Mouse (Mus musculus): ENCODE measurements at regions not wholly inside any gene's neighbourhood (a gene's known extent, or its start where the extent isn't known, plus 50 kb on each side); places are given as distances from the start of the nearest gene placed in this dataset.

DNA sequence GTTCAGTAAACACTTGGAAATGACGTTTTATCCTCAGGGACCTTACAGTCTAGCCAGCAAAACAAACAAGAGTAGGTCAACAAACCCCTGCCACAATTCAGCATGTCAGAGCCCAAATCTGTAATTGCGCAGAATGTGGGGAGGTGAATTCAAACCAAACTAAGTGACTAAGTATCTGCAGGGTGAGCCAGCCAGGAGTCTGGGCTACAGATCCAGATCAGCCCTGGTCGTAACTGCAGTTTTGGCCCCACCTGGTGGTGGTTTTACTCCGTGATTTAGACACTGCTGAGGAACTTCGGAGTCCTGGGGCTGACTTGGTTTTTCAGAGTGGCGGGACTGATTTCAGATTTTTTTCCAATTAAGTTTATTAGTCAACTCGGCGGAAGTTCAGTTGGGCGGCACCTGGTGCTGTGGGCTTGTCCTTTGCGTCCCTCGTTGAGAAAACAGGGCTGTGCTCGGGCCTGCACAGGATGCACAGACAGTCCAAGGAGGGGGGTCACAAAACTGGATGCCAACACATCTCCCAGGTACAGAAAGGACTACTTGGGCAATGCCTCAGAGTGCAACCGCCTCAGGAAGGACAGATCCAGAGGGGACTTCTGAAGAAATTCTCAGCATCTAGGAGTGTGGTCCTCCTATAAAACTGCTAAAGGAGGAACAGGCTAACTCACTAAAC is 107.6 kb upstream of the 1700066M21Rik start:
- DNase-seq (ENCODE audit: low read depth): no peak

DNA sequence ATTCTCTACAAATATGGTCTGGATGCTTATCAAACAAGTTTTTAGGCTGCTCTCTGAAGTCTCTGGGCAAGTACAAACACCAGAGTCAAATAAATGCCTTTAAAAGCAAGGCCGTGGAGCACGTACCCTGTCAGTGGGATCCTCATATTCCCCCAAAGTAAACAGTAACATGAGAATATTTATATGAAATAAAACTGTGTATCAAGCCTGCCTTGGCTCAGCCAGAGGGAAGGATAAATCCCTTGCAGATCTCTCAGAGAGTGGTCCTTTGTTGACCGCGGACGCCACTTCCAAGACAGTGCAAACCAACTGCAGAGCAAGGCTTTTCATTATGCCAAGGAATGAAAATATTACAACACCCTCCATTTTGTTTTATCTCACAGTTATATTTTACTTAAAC is 104.8 kb upstream of the 1700066M21Rik start:
- DNase-seq (ENCODE audit: low read depth): no peak

DNA sequence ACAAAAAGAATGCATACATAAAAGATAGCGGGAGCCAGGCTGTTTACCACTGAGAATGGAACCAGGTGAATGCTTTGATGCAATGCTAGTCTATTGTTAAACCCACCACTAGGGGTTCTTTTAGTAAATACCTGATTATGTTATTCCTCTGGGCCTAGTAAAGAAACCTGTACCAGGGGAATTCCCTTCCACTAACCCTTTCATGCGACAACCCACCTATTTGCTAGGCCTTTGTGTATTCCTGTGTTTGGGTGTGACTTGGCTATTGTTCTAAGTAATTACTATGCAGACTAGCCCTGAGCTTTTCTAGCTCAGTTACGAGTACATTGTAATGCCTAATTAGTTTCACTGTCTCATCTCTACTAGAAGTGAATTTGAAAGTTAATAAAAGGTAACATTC is 95.9 kb upstream of the 1700066M21Rik start:
- no peak for DNase-seq (ENCODE audit: low read depth)

DNA sequence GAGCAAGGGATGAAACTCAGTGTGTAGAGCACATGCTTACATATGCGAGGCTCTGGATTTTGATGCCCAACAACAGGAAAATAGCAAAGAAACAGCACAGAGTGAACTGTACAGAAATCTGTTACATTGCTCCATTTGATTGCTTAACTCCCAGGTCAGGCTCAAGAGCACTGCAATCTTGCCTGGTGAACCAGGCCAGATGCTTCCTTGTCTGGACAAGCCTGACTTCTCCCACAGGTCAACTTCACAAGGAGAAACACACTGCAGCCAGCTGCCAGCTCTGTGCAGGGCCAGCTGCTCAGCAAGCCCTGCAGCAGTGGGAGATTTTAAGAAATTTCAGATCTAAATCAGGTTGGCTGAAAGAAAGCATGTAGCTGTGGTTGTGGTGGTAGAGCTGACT is 81.2 kb upstream of the 1700066M21Rik start:
- no peak for DNase-seq (ENCODE audit: low read depth)

DNA sequence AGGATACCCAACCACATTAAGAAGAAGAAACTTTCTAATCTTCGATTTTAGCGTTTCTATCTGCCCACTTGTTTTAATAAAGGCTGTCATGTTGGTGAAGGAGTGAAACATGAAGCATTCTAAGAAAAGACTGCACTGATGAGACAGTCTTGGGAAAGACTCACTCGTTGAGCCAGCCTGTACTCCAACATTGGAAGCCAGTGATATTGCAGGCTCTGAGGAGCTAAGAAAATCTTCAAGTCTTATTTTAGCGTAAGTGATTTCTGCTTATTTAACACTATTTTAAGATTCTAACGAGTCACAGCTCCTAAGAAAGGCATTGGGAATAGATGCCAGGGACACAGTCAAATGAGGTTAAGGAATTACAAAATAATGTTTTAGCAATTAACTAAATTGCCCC is 78.9 kb upstream of the 1700066M21Rik start:
- no peak for DNase-seq (ENCODE audit: low read depth)

DNA sequence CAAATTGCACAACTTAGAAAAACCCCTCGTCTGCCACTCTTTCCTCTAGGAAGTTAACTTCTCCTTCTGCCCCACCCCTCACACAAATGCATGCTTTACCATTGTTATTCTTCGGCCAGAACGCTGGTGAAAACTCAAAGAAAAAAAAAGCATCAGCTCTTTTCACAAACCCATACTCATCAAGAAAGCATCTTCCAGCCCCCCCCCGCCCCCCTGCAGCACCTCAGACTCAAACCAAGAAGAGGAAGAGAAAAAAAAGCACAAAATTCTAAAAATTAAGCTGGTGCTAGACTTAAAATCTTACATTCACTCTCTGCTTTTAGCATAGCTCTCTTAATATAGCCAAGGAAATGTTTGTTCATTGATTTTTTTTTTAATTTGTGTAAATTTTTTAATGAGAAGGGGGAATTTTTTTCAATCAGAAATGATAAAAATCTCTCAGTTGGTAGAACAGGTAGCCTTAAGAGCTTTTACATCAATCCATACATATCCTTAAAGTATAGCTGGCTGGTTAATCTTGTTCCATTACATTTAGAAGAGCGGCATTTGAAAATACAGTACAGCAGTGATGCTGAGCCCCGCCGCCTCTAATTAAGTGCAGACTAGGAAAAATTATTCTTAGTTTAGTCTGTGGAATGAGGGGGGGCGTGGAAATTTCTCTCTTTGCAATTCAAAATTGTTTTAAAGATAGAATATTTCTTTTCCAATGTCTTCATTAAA is 76.0 kb upstream of the 1700066M21Rik start:
- DNase-seq (ENCODE audit: low read depth): no peak

DNA sequence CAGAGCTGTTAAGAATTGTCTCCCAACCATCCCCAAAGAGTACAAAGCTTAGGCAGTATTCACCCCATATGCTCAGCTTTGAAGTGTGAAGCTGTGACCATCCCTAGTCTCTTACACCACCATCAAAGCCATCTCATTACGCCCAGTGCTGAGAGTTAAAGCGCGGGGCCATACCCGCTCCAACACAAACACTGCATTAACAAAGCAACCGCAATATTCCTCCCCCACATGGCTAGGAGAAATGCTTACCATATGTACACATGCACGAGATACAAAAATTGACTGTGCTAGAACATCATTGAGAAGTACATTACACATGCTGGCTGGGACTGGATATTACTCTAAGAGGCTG is 75.5 kb upstream of the 1700066M21Rik start:
- DNase-seq (ENCODE audit: low read depth): no peak

DNA sequence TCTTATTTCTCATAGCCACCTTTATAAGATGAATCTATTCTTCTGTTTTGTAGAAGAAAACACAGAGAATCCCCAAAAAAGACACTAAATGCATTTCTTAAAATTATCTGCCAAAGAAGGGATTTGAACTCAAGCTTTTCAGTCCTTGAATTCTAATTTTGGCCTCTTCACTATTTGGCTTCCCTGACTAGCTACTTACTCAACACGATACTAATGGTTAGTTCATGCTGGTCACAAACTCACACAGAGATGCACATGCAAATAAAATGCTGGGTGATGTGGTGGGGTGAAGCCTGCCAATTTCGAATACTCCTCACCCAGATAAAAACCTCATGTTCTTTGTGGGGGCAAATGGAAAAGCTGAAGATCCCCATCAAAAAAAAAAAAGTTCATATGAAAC is 72.7 kb upstream of the 1700066M21Rik start:
- DNase-seq (ENCODE audit: low read depth): no peak

DNA sequence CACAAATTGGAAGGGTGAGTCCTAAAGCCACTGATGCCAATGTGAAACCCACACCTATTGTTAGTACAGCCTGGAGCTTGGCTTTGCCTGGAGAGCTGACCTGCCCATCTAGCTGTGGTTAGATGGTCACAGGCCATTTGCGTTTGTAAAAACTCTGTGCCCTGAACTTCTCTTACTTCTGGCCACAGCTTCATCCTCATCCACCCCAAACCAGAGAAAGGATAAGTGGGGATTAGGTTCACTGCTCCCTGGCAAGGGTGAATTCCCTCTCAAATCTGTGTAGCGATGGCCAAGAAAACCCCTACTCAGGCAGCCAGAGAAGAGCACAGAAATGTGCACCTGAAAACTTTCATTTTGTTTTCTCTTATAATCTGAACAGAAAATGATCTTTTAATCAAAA is 54.9 kb upstream of the 1700066M21Rik start:
- no peak for DNase-seq (ENCODE audit: low read depth)

DNA sequence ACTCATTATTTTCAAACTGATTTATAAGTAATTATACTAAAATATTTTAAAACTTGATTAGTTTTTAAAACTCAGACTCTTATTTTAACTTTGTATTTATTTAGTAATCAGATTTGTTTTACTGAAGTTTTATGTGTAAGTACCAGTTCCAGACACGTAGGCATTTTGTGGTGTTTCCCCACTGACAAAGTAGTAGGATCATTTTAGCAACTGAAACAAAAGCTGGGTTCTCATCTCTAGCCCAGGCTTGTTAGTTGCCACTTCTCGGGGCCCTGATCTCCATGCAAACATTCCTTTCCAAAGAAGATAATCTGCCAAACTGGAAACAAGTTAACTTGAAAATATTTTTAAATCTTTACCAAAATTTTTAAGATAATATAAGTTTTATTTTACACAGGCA is 54.3 kb upstream of the 1700066M21Rik start:
- DNase-seq (ENCODE audit: low read depth): no peak

DNA sequence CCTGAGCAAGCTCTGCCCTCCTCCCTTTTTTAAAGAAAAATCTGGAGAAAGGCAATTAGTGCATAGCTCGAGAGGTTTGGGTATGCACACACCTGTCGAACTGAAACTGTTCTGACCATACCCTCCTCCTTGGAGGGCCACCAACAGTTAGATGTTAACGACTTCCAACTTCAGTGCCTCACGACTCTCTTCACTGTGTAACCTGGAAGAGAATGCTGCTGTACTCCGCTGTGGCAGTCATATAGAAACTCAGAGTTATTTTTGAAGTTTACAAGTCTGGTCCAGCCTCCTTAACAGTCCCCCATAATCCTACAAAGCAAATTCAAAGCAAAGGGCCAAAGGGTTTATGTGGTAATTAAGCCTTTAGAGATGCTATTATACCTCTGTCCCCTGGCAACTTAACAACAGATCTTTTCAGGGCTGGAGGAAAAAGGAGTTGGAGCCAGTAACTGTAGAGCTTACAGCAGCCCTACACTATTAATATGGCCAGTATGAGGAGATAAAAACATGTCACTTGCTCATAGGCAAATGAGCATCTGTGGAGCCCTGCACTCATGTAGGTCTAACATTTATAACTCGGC is 51.7 kb upstream of the 1700066M21Rik start:
- no peak for DNase-seq (ENCODE audit: low read depth)

Measured in naive thymus-derived CD4-positive, alpha-beta T cell, adult 2 months (primary cell).